Mouse (Mus musculus) embryonic facial prominence, embryonic 13.5 days (tissue): Measurements from ENCODE around the gene Tjp3. TPM values are rescaled to one million over a fixed set of nuclear protein-coding genes. Genes with fewer than 3 reads are reported as not detected.
A peak's percentile ranks its signal among the peaks of the same experiment; 100 is the strongest.

ENCODE experiments used
- ATAC-seq: fragments of 200-750 bp; cut with Nextera tagmentation; 2 replicates; pipeline ENCODE4 v1.8.0; 2017; ENCODE audit warnings: low read depth; ENCODE audit not compliant: insufficient number of reproducible peaks, insufficient read depth, low FRiP score, low TSS enrichment
- H3K27ac ChIP-seq: fragments of 300-500 bp; sonication (generic); 2 replicates; pipeline ENCODE4 v1.5.1; 2015; ENCODE audit warnings: moderate library complexity, mild to moderate bottlenecking, inconsistent platforms
- H3K27me3 ChIP-seq: fragments of 300-500 bp; sonication (generic); 2 replicates; pipeline ENCODE4 v1.6.1; 2015; ENCODE audit warnings: mild to moderate bottlenecking, inconsistent platforms
- H3K36me3 ChIP-seq: fragments of 300-500 bp; sonication (generic); 2 replicates; pipeline ENCODE4 v1.6.1; 2015; ENCODE audit warnings: mild to moderate bottlenecking, inconsistent platforms
- H3K4me1 ChIP-seq: fragments of 300-500 bp; sonication (generic); 2 replicates; pipeline ENCODE4 v1.6.1; 2015; ENCODE audit warnings: inconsistent platforms
- H3K4me2 ChIP-seq: fragments of 300-500 bp; sonication (generic); 2 replicates; pipeline ENCODE4 v1.6.1; 2015; ENCODE audit warnings: moderate library complexity, mild to moderate bottlenecking, inconsistent platforms
- H3K4me3 ChIP-seq: fragments of 300-500 bp; sonication (generic); 2 replicates; pipeline ENCODE4 v1.5.1; 2015; ENCODE audit warnings: mild to moderate bottlenecking, inconsistent platforms
- H3K9ac ChIP-seq: fragments of 300-500 bp; sonication (generic); 2 replicates; pipeline ENCODE4 v1.6.1; 2015; ENCODE audit warnings: mild to moderate bottlenecking, inconsistent platforms
- H3K9me3 ChIP-seq: fragments of 300-500 bp; sonication (generic); 2 replicates; pipeline ENCODE4 v1.6.1; 2016; ENCODE audit warnings: inconsistent platforms
- WGBS: fragments of 180-500 bp; shearing (Covaris S2); methylation state at CpG from one replicate; pipeline ENCODE4 v1.1.7; 2015; ENCODE audit warnings: mixed read lengths; 5-methylcytosine and 5-hydroxymethylcytosine counted together
- polyA plus RNA-seq: library from polyadenylated mRNA; unstranded; fragments of >200 nt; fragmentation: Nextera tagmentation; extraction: Ambion mirVana; gene quantifications from 2 replicates; pipeline ENCODE4 v1.2.1, GENCODE M21; 2015

Gene Tjp3
- polyA plus RNA-seq, 1 experiment from 2014 or later, result 5.0 TPM

- Histone ChIP-seq H3K4me3 (no peak overlapping the region), H3K27ac (no peak overlapping the region), H3K4me2 (no peak overlapping the region), H3K36me3 (peaks cover 48% of the 10 kb centered on the region), H3K9ac (peak overlapping the region; percentile 44; the same call in 1 of the 2 replicates), H3K27me3 (no peaks in the 10 kb centered on the region), H3K9me3 (no peaks in the 10 kb centered on the region), H3K4me1 (peaks cover 26% of the 10 kb centered on the region)
- ATAC-seq, result no peak
- 68% methylated on average over 7 of the region's 7 CpGs for WGBS
Observed at GRCm38 (mm10) chr10:81303761-81304160, 12.4 kb upstream of the Tjp3 start.

GRCm38 (mm10) chr10:81303258-81303657 is 11.9 kb upstream of the Tjp3 start:
- H3K36me3 ChIP-seq, result peaks cover 46% of the 10 kb centered on the region
- ATAC-seq, result no peak
- no peaks in the 10 kb centered on the region for H3K27me3 ChIP-seq
- H3K4me2 ChIP-seq, result peak overlapping the region; percentile 18; the same call in 1 of the 2 replicates
- peaks cover 26% of the 10 kb centered on the region for H3K4me1 ChIP-seq
- 0 out of 2 replicates have a peak overlapping the region, but pooled peaks have one; percentile 6 for H3K4me3 ChIP-seq
- 0 out of 2 replicates have a peak overlapping the region, but pooled peaks have one; percentile 39 for H3K27ac ChIP-seq
- no peaks in the 10 kb centered on the region for H3K9me3 ChIP-seq
- WGBS, result 80% methylated on average over 10 of the region's 10 CpGs
- H3K9ac ChIP-seq, result peak overlapping the region; percentile 44

DNA sequence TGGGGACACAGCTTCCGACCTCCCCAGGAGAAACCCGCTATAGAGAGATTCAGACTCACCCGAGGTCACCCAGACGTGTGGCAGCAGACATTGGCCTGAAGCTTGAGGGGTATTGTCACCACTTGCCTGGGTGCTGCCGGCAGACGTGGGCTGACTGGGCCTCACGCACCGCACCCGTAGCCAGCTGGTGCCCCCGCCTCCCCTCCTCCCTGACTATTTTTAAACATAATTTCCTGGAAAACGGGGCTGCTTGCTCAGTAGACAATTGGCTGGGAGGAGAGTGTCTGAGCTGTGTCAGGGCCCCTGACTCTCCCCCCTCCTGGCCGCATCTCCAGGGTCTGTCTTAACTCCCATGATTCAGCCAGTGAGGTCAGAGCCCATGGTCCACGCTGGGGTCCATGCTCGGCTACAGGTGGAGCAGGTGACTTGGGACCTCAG is 11.4 kb upstream of the Tjp3 start:
- Histone ChIP-seq H3K4me2 (peak overlapping the region; percentile 18; the same call in 1 of the 2 replicates), H3K4me3 (0 out of 2 replicates have a peak overlapping the region, but pooled peaks have one; percentile 6), H3K27me3 (no peaks in the 10 kb centered on the region), H3K9ac (peak overlapping the region; percentile 44), H3K27ac (0 out of 2 replicates have a peak overlapping the region, but pooled peaks have one; percentile 39), H3K4me1 (peaks cover 27% of the 10 kb centered on the region), H3K9me3 (no peaks in the 10 kb centered on the region), H3K36me3 (peaks cover 42% of the 10 kb centered on the region)
- ATAC-seq, result no peak
- 68% methylated on average over 14 of the region's 14 CpGs for WGBS

DNA sequence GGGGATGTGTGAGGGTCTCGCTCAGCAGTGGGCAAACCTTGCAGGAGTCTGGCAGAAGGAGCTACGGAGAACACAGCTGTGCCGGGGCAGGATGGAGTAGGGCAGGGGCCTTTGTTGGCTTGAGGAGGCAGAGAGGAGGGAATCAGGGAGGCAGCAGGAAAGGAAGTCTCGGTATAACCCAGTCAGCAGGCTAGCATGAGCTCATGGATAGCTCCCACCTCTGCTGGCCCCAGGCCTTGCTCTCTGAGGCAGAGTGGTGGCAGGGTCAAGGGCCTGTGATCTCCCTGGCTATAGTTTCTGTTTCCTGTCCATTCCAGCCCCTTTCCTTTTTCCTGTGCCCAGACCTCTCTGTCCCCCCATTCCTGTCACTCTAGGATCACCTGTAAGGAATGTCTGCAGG is 10.9 kb upstream of the Tjp3 start:
- Histone ChIP-seq H3K9ac (peak overlapping the region; percentile 44), H3K4me1 (peaks cover 30% of the 10 kb centered on the region)

DNA sequence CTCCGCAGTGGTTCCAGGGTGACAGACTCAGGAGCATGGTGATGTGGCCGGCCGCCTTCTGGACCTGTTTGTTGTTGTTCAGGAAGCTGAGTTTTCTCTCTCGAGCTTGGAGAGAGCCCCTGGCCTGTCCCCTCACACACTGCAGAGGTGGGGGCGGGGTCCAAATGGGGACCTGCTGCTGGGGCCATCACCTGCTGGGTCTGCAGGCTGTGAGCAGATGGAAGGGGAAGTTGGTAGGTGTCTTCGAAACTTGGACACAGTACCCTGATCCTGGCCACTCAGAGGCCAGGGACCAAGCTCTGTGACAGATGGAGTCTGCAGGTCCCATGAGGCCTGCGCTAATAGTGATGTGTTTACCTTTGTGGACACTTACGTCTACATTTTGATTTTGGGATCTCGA is 9.9 kb upstream of the Tjp3 start:
- H3K9me3 ChIP-seq, result no peaks in the 10 kb centered on the region
- no peak overlapping the region for H3K4me2 ChIP-seq
- peaks cover 32% of the 10 kb centered on the region for H3K36me3 ChIP-seq
- no peak overlapping the region for H3K9ac ChIP-seq
- H3K27me3 ChIP-seq, result no peaks in the 10 kb centered on the region
- 81% methylated on average over 9 of the region's 9 CpGs for WGBS
- H3K27ac ChIP-seq, result no peak overlapping the region
- no peak for ATAC-seq
- peaks cover 30% of the 10 kb centered on the region for H3K4me1 ChIP-seq
- no peak overlapping the region for H3K4me3 ChIP-seq

More for the DNA sequence above, 10.9 kb upstream of the Tjp3 start:
- Histone ChIP-seq H3K4me2 (peak overlapping the region; percentile 18; the same call in 1 of the 2 replicates), H3K4me3 (no peak overlapping the region), H3K27me3 (no peaks in the 10 kb centered on the region), H3K36me3 (peaks cover 37% of the 10 kb centered on the region), H3K27ac (peak overlapping the region; percentile 39; the same call in 1 of the 2 replicates), H3K9me3 (no peaks in the 10 kb centered on the region)
- ATAC-seq, result no peak
- 64% methylated on average over 4 of the region's 4 CpGs for WGBS

GRCm38 (mm10) chr10:81300352-81300907 is 9.0 kb upstream of the Tjp3 start:
- Histone ChIP-seq H3K9ac (0 out of 2 replicates have a peak overlapping the region, but pooled peaks have one; percentile 16), H3K36me3 (peaks cover 25% of the 10 kb centered on the region), H3K4me2 (no peak overlapping the region), H3K9me3 (no peaks in the 10 kb centered on the region), H3K4me1 (peaks cover 30% of the 10 kb centered on the region), H3K4me3 (no peak overlapping the region), H3K27ac (no peak overlapping the region), H3K27me3 (no peaks in the 10 kb centered on the region)
- 84% methylated on average over 9 of the region's 9 CpGs for WGBS
- no peak for ATAC-seq

- WGBS, result 86% methylated on average over 14 of the region's 14 CpGs
- Histone ChIP-seq H3K9me3 (no peaks in the 10 kb centered on the region), H3K36me3 (peaks cover 23% of the 10 kb centered on the region), H3K27ac (0 out of 2 replicates have a peak overlapping the region, but pooled peaks have one; percentile 4), H3K4me2 (no peak overlapping the region), H3K27me3 (no peaks in the 10 kb centered on the region), H3K4me1 (peaks cover 36% of the 10 kb centered on the region), H3K9ac (peak overlapping the region; percentile 32; the same call in 1 of the 2 replicates), H3K4me3 (no peak overlapping the region)
- ATAC-seq, result no peak
Observed at GRCm38 (mm10) chr10:81299585-81300351, 8.4 kb upstream of the Tjp3 start.

- H3K4me1 ChIP-seq, result peaks cover 46% of the 10 kb centered on the region
- no peak overlapping the region for H3K4me2 ChIP-seq
- 0 out of 2 replicates have a peak overlapping the region, but pooled peaks have one; percentile 3 for H3K27ac ChIP-seq
- H3K4me3 ChIP-seq, result no peak overlapping the region
- ATAC-seq, result no peak
- no peak overlapping the region for H3K9ac ChIP-seq
- H3K36me3 ChIP-seq, result peaks cover 23% of the 10 kb centered on the region
- no peaks in the 10 kb centered on the region for H3K27me3 ChIP-seq
- 91% methylated on average over 17 of the region's 17 CpGs for WGBS
- no peaks in the 10 kb centered on the region for H3K9me3 ChIP-seq
Observed at GRCm38 (mm10) chr10:81298369-81299100, 7.2 kb upstream of the Tjp3 start.

DNA sequence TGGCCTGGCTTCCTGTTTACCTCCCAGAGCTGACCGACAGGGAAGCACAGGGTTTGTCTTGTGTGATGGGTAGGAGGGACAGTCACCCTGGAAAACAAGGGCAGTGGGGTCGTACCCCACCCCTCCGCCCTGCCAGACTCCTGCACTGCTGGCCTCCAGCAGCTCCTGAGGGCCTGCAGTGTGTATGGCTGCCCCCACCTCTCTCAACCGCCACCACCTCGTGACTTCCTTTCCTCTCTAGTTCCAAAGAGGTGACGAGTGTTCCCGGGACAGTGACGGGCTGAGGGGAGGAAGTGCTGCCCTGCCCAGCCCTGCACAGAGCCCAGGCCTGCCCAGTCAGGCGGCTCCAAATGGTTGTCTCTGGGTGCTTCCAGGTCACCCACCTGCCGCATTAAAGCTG is 6.5 kb upstream of the Tjp3 start:
- 0 out of 2 replicates have a peak overlapping the region, but pooled peaks have one; percentile 3 for H3K27ac ChIP-seq
- H3K9me3 ChIP-seq, result no peaks in the 10 kb centered on the region
- no peak overlapping the region for H3K4me3 ChIP-seq
- WGBS, result 48% methylated on average over 10 of the region's 10 CpGs
- H3K4me2 ChIP-seq, result no peak overlapping the region
- no peaks in the 10 kb centered on the region for H3K27me3 ChIP-seq
- H3K9ac ChIP-seq, result peak overlapping the region; percentile 41; the same call in 1 of the 2 replicates
- peaks cover 23% of the 10 kb centered on the region for H3K36me3 ChIP-seq
- ATAC-seq, result no peak
- H3K4me1 ChIP-seq, result peaks cover 40% of the 10 kb centered on the region

DNA sequence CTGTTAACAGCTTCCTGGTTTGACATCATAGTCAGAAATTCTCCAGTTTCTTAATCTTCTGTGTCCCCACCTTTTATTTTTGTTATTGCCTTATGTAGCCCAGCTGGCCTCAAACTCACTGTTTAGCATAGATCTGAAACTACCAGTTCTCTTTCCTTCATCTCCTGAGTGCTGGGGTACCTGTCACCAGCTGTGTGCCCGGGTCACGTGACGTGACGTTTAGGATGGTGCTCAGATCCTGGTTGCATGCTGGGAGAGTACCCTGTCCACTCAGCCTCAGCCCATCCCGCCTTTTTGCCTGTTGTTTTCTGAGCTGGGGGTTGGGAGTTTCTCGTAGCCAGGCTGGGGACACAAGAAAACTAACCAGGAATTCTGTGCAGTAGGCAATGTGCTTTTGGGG is 5.9 kb upstream of the Tjp3 start:
- Histone ChIP-seq H3K27ac (0 out of 2 replicates have a peak overlapping the region, but pooled peaks have one; percentile 3), H3K36me3 (peaks cover 23% of the 10 kb centered on the region), H3K27me3 (no peaks in the 10 kb centered on the region), H3K4me2 (no peak overlapping the region), H3K4me1 (peaks cover 34% of the 10 kb centered on the region), H3K9me3 (no peaks in the 10 kb centered on the region), H3K4me3 (no peak overlapping the region), H3K9ac (peak overlapping the region; percentile 41; the same call in 1 of the 2 replicates)
- 79% methylated on average over 6 of the region's 6 CpGs for WGBS
- no peak for ATAC-seq

- Histone ChIP-seq H3K4me3 (no peak overlapping the region), H3K9ac (peak overlapping the region; percentile 89; the same call in 1 of the 2 replicates), H3K27me3 (peaks cover 17% of the 10 kb centered on the region), H3K9me3 (no peaks in the 10 kb centered on the region), H3K4me2 (no peak overlapping the region; the same call in 1 of the 2 replicates), H3K36me3 (peaks cover 18% of the 10 kb centered on the region; the same call in 1 of the 2 replicates), H3K27ac (no peak overlapping the region), H3K4me1 (peaks cover 36% of the 10 kb centered on the region)
- 87% methylated on average over 6 of the region's 6 CpGs for whole genome bisulfite sequencing
- ATAC-seq, result no peak
Observed at GRCm38 (mm10) chr10:81295185-81295584, 3.8 kb upstream of the Tjp3 start.
